Mouse (Mus musculus) heart, postnatal 10 days (tissue): ENCODE results near the gene Kcnd3. TPM values are rescaled to one million over a fixed set of nuclear protein-coding genes. Genes with fewer than 3 reads are reported as not detected.

Source experiments
- DNase-seq, 2 experiments: peaks; one replicate each; pipeline ENCODE4 v3.0.0; 2021
- intact Hi-C: fragments of 180-260 bp; cut with DNase I; formaldehyde crosslinking; loops from one replicate; pipeline ENCODE4 v1.15.1; 2025
- total RNA-seq, 2 experiments: library from RNA; stranded (reverse); gene quantifications; 2 replicates each; pipeline ENCODE4 v1.2.3; 2021

The Kcnd3 gene
- total RNA-seq, 2 experiments from 2014 or later: 1.7 to 2.2 TPM

DNA sequence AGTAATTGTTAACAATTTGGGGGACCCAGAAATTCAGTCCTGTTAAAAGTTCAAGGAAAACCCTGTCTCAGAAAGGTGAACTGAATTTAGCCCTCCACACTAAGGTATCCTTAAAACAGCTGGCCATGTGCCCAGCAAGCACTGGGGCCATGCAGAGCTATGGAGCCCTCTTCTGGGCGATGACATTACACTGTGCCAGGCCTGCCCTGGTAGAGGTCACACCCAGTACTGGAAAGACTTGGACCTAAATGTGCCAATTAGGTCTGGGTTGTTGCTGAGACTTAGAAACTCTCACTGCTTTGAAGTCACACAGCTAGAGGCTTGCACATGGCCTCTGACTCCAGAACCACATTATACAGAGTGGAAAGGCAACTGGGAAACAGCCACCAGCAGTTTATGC is 190.1 kb downstream of the Kcnd3 start:
- intact Hi-C loops: loop anchor here (1.0 to 10.0 kb wide), 2 partner anchors 192 to 477 kb away; no protein-coding TSS in a partner anchor
- DNase-seq: peak; percentile 68 to 71

DNA sequence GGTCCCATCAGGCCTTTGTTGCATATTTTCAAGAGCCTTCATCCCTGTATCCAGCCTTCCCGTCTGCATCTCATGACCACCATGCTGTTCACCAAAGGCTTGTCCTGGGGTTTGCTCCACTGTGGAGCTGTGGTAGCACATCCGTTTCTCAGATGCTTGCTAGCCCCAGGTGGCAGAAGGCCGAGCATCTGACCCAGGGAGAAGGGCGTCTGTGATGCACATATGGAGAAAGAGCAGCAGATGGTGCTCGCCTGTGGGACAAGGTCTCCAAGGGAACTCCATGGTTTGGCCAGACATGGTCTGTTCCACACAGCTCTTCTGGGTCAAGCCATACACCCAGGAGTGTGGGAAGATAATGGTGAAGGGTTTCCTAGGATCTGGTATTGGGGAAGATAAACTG is 191.4 kb downstream of the Kcnd3 start:
- intact Hi-C loops: loop anchor here (10.0 kb wide), 1 partner anchor 479 kb away; no protein-coding TSS in a partner anchor
- no peak for DNase-seq

DNA sequence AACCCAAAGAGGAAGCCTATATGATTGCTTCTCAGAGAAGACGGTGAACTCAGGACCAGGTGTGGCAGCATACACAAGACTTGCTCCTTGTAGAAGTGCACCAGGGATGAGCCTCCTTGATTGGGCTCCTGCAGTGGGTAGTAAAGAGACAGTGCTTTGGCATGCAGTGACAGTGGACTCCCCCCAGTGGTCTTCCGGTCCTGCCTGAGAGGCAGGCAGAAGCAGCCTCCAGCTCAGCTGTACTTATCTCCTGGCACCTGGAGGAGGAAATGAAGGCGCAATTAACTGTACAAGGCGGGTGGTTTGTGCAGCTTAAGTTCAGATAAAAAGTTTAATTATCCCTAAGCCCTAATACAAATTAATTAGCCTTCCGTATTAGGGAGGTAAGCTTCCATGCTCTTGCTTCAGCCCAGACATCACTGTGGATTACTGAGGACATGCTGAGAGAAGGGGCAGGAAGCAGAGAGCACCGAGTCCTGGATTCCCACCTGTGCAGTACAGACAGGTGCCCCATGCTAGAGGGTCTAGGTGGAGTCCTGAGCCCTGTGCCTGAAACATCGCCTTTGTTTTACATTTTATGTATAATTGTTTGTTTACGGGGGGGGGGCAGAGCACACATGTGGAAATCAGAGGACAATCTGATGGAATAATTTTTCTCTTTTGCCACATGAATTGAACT is 196.9 kb downstream of the Kcnd3 start:
- DNase-seq: no peak
- intact Hi-C loops: loop anchor here (10.0 kb wide), 1 partner anchor 484 kb away; no protein-coding TSS in a partner anchor

- no peak for DNase-seq
- intact Hi-C loops: no loop called here
These were observed 201.6 kb downstream of the Kcnd3 start for GRCm38 (mm10) chr3:105653544-105654380.

DNA sequence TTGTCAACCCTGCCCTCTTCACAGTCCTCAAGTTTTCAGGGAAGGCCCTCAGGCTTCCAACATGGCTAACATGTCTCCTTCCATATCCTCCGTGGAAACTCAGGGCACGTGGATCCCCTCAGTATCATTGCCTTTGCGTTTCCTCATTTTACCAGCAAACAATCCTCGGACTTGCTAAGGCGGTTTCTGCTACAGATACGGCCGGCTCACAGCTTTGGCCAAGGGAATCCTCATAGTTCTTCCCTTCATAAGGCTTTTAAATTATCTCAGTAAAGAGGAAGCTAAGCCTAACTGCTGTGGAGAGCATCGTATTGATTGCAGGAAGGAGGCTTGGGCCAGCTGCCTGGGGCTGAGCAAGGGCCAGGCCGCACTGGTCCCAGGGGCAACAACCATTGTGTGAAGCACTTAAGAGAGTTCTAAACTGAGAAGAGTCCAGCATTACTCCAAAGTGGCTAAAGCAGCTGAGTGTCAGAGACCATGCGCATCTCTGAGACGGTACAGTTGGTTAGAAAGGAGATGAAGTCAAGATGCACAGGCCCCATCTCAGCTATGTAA is 203.0 kb downstream of the Kcnd3 start:
- intact Hi-C loops: no loop called here

DNA sequence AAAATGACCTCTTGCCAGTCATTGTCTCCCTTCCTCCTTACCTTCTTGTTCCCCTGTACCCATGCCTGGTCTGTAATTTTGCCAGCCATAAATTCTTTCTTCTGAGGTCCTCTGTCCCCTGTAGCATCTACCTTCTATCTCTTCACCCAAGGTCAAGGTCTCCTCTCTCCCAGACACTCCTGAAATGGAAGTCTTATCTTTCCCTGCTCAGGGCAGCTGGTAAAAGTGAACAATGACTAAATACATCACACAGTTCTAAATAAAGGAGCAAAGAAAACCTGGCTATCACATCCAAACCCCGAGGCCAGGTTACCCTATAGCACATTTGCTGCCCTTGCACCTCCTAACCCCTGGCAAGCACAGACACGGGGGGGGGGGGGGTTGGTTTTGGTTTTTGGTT is 208.4 kb downstream of the Kcnd3 start:
- intact Hi-C loops: no loop called here
- peak in 1 of 2 experiments; percentile 19 for DNase-seq

More for the DNA sequence above, 203.0 kb downstream of the Kcnd3 start:
- DNase-seq: peak; percentile 48 to 58

- intact Hi-C loops: no loop called here
- DNase-seq: no peak
These were observed 210.9 kb downstream of the Kcnd3 start for GRCm38 (mm10) chr3:105663043-105663442.

DNA sequence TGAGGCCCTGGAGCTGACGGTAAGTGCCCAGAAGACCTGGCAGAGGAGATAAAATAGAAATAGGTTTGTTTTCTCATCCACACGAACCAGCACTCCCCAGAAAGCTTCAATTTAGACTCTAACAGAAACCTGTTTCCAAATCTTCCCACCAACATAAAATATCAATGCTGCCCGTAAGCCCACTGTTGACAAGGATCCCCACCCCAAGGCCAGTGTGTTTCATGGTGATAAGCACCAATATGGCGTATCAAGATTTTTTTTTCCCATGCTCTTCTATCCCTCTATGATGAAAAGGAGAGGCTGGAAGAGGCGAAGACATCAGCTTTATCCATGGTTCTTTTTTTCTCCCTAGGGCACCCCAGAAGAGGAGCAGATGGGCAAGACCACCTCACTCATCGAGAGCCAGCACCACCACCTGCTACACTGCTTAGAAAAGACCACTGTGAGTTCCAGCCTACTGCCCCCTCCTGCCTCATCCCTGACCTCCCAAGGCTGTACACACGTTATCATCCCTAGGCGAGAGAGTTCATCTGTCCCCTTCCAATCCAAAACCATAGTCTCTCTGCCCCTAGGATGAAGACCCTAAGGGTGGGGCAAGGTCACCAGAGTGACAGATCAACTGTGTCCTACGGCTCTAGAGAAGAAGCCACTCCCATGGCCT is 213.1 kb downstream of the Kcnd3 start:
- intact Hi-C loops: no loop called here
- DNase-seq: no peak

GRCm38 (mm10) chr3:105666996-105667523 is 214.9 kb downstream of the Kcnd3 start:
- no peak for DNase-seq
- intact Hi-C loops: no loop called here

GRCm38 (mm10) chr3:105668161-105668560 is 216.0 kb downstream of the Kcnd3 start:
- intact Hi-C loops: no loop called here
- DNase-seq: no peak

- no peak for DNase-seq
- intact Hi-C loops: no loop called here
These were observed 217.6 kb downstream of the Kcnd3 start for GRCm38 (mm10) chr3:105669776-105670175.

DNA sequence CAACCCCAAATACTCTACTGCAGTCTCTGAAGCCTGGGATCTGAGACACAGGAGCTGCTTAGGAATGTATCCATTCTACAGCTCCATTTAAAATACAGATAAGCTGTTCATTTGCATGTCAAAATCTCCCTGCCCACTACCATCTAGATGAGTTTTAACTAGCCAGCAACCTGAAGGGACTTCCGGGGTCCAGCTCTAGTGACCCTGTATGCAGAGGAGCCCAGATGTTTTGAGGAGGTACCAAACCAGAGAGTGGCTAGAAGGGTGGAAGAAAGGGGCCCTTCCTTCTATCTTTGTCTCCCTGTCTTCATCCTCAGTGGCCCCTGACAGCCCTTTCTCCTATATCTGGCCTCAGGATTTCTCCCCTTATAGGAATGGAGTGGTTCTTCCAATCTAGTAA is 218.7 kb downstream of the Kcnd3 start:
- DNase-seq: no peak
- intact Hi-C loops: no loop called here

DNA sequence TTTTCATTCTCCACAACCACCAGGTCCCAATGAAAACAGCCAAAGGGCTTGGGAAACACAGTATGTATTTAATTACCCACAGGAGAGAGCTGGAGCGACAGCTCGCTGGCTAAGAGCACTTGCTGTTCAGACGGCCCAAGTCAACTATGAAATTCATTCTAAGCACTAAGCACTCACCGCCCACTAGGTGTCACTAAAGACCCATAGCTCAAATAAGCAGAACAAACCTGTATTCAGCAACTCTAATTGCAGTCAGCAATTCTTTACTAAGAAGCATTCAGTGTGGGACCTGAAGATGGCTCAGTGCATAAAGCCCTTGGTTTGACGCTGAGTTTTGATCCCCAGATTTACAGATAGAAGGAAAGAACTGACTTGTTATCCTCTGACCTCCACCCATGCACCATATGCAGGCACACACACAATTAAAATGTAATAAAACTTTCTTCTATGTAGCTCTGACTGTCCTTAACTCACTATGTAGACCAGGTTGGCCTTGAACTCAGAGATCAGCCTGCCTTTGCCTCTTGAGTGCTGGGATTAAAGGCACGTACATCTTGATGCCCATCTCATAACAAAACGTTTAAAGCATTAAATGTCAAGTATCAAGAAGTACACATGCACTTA is 222.6 kb downstream of the Kcnd3 start:
- intact Hi-C loops: loop anchor here (1.0 to 5.0 kb wide), 3 partner anchors 52 to 283 kb away; partner anchors contain the start of gene Wdr77
- peak; percentile 82 to 91 for DNase-seq

GRCm38 (mm10) chr3:105675932-105676331 is 223.8 kb downstream of the Kcnd3 start:
- DNase-seq: no peak
- intact Hi-C loops: loop anchor here (5.0 kb wide), 1 partner anchor 281 kb away; the partner anchor contains the start of gene Wdr77

DNA sequence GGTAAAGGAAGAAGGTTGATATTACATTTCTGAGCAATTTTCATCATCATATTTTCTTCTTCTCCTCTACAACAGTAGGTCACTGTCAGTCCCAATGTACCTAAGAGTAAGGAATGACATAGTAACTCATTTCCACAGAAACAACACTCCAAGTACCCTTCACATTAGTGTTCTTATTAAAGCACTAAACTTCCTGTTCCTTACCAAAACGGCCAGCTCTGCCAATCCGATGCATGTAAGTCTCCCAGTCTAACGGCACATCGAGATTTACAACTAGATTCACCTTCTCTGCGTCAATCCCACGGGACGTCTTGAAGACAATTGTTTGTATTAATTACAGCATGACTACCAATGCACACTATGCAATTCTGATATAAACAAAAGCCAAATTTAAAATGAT is 228.2 kb downstream of the Kcnd3 start:
- DNase-seq: no peak
- intact Hi-C loops: no loop called here

- intact Hi-C loops: loop anchor here (1.0 to 5.0 kb wide), 2 partner anchors 40 to 211 kb away; no protein-coding TSS in a partner anchor
- no peak for DNase-seq
These were observed 234.5 kb downstream of the Kcnd3 start for GRCm38 (mm10) chr3:105686394-105687323.

GRCm38 (mm10) chr3:105687324-105688060 is 235.4 kb downstream of the Kcnd3 start, which contains the start of gene Ddx20:
Gene Ddx20, minus strand, starts transcription at chr3:105687574.
- peak; percentile 97 to 98 for DNase-seq
- intact Hi-C loops: loop anchor here (1.0 to 5.0 kb wide), 2 partner anchors 39 to 210 kb away; no protein-coding TSS in a partner anchor

- no peak for DNase-seq
- intact Hi-C loops: loop anchor here (5.0 kb wide), 1 partner anchor 209 kb away; no protein-coding TSS in a partner anchor
These were observed 236.4 kb downstream of the Kcnd3 start for GRCm38 (mm10) chr3:105688536-105688935.
